Mouse (Mus musculus) heart, embryonic 11.5 days (tissue): ENCODE measurements around the gene Pced1b. TPM values are rescaled to one million over a fixed set of nuclear protein-coding genes. Genes with fewer than 3 reads are reported as not detected.

Source experiments
- ATAC-seq: fragments of 200-750 bp; cut with Nextera tagmentation; replicated peaks from 2 replicates; pipeline ENCODE4 v1.8.0; 2017; ENCODE audit warnings: moderate library complexity; ENCODE audit not compliant: insufficient number of reproducible peaks, low FRiP score, low TSS enrichment
- H3K27ac ChIP-seq: fragments of 300-500 bp; sonication (generic); 2 replicates; pipeline ENCODE4 v1.5.1; 2014; ENCODE audit warnings: mild to moderate bottlenecking, low read depth, low read length
- H3K27me3 ChIP-seq: fragments of 300-500 bp; sonication (generic); 2 replicates; pipeline ENCODE4 v1.6.1; 2014; ENCODE audit warnings: mild to moderate bottlenecking, low read length, mixed read lengths; ENCODE audit not compliant: control insufficient read depth, insufficient read depth
- H3K36me3 ChIP-seq: fragments of 300-500 bp; sonication (generic); 2 replicates; pipeline ENCODE4 v1.6.1; 2014; ENCODE audit warnings: mild to moderate bottlenecking, low read length, moderate library complexity, mixed read lengths; ENCODE audit not compliant: control insufficient read depth, insufficient read depth
- H3K4me1 ChIP-seq: fragments of 300-500 bp; sonication (generic); 2 replicates; pipeline ENCODE4 v1.6.1; 2014; ENCODE audit warnings: low read length; ENCODE audit not compliant: control insufficient read depth, insufficient read depth
- H3K4me2 ChIP-seq: fragments of 300-500 bp; sonication (generic); 2 replicates; pipeline ENCODE4 v1.6.1; 2014; ENCODE audit warnings: mild to moderate bottlenecking, moderate library complexity
- H3K4me3 ChIP-seq: fragments of 300-500 bp; sonication (generic); 2 replicates; pipeline ENCODE4 v1.5.1; 2014; ENCODE audit warnings: low read depth, low read length
- H3K9ac ChIP-seq: fragments of 300-500 bp; sonication (generic); 2 replicates; pipeline ENCODE4 v1.6.1; 2014; ENCODE audit warnings: mild to moderate bottlenecking, low read depth, low read length, moderate library complexity
- H3K9me3 ChIP-seq: fragments of 300-500 bp; sonication (generic); replicated peaks from 2 replicates; pipeline ENCODE4 v1.6.1; 2016; ENCODE audit warnings: low read length; ENCODE audit not compliant: control insufficient read depth
- WGBS: fragments of 180-500 bp; shearing (Covaris S2); extraction: QIAGEN DNeasy Blood & Tissue Kit; methylation state at CpG from one replicate; pipeline ENCODE4 v1.1.7; 2014; ENCODE audit not compliant: insufficient replicate concordance; 5-methylcytosine and 5-hydroxymethylcytosine counted together
- polyA plus RNA-seq: library from polyadenylated mRNA; unstranded; fragments of >200 nt; fragmentation: Nextera tagmentation; extraction: Ambion mirVana; gene quantifications from 2 replicates; pipeline ENCODE4 v1.2.1, GENCODE M21; 2014

The Pced1b gene
- polyA plus RNA-seq, 1 experiment from 2014 or later, result 3.4 TPM

GRCm38 (mm10) chr15:97259968-97260597 is 13.2 kb downstream of the Pced1b start:
- no peak overlapping the region for H3K4me3 ChIP-seq
- no peak overlapping the region for H3K27ac ChIP-seq
- no peaks in the 10 kb centered on the region for H3K9me3 ChIP-seq
- no peak for ATAC-seq
- H3K27me3 ChIP-seq, result no peaks in the 10 kb centered on the region
- no peaks in the 10 kb centered on the region for H3K36me3 ChIP-seq
- no peak overlapping the region for H3K9ac ChIP-seq
- no peak overlapping the region for H3K4me2 ChIP-seq
- H3K4me1 ChIP-seq, result no peaks in the 10 kb centered on the region
- 71% methylated on average over 11 of the region's 11 CpGs for WGBS

- H3K9ac ChIP-seq, result no peak overlapping the region
- H3K4me3 ChIP-seq, result no peak overlapping the region
- no peak overlapping the region for H3K4me2 ChIP-seq
- H3K4me1 ChIP-seq, result no peaks in the 10 kb centered on the region
- ATAC-seq, result no peak
- H3K27me3 ChIP-seq, result no peaks in the 10 kb centered on the region
- H3K36me3 ChIP-seq, result no peaks in the 10 kb centered on the region
- no peaks in the 10 kb centered on the region for H3K9me3 ChIP-seq
- no peak overlapping the region for H3K27ac ChIP-seq
- 67% methylated on average over 9 of the region's 9 CpGs for WGBS
Observed at GRCm38 (mm10) chr15:97262251-97262650, 15.3 kb downstream of the Pced1b start.

- Histone ChIP-seq H3K27ac (no peak overlapping the region), H3K27me3 (no peaks in the 10 kb centered on the region), H3K4me1 (no peaks in the 10 kb centered on the region), H3K9ac (no peak overlapping the region), H3K9me3 (no peaks in the 10 kb centered on the region), H3K36me3 (no peaks in the 10 kb centered on the region), H3K4me2 (no peak overlapping the region), H3K4me3 (no peak overlapping the region)
- no peak for ATAC-seq
- WGBS, result 68% methylated on average over 14 of the region's 14 CpGs
Observed at GRCm38 (mm10) chr15:97266236-97266845, 19.4 kb downstream of the Pced1b start.

- no peak overlapping the region for H3K4me2 ChIP-seq
- H3K27ac ChIP-seq, result no peak overlapping the region
- H3K27me3 ChIP-seq, result no peaks in the 10 kb centered on the region
- 52% methylated on average over 8 of the region's 8 CpGs for WGBS
- H3K9ac ChIP-seq, result no peak overlapping the region
- H3K4me1 ChIP-seq, result no peaks in the 10 kb centered on the region
- no peak overlapping the region for H3K4me3 ChIP-seq
- no peak for ATAC-seq
- H3K36me3 ChIP-seq, result no peaks in the 10 kb centered on the region
- H3K9me3 ChIP-seq, result no peaks in the 10 kb centered on the region
Observed at GRCm38 (mm10) chr15:97267094-97267695, 20.3 kb downstream of the Pced1b start.

- H3K9ac ChIP-seq, result no peak overlapping the region
- no peak for ATAC-seq
- no peak overlapping the region for H3K4me2 ChIP-seq
- no peaks in the 10 kb centered on the region for H3K36me3 ChIP-seq
- H3K4me3 ChIP-seq, result no peak overlapping the region
- H3K4me1 ChIP-seq, result no peaks in the 10 kb centered on the region
- no peaks in the 10 kb centered on the region for H3K9me3 ChIP-seq
- 49% methylated on average over 7 of the region's 7 CpGs for WGBS
- no peak overlapping the region for H3K27ac ChIP-seq
- no peaks in the 10 kb centered on the region for H3K27me3 ChIP-seq
Observed at GRCm38 (mm10) chr15:97271985-97272697, 25.2 kb downstream of the Pced1b start.

- H3K36me3 ChIP-seq, result no peaks in the 10 kb centered on the region
- no peaks in the 10 kb centered on the region for H3K27me3 ChIP-seq
- H3K4me2 ChIP-seq, result no peak overlapping the region
- H3K27ac ChIP-seq, result no peak overlapping the region
- H3K9ac ChIP-seq, result no peak overlapping the region
- WGBS, result 82% methylated on average over 3 of the region's 3 CpGs
- ATAC-seq, result no peak
- no peaks in the 10 kb centered on the region for H3K9me3 ChIP-seq
- H3K4me1 ChIP-seq, result no peaks in the 10 kb centered on the region
- H3K4me3 ChIP-seq, result no peak overlapping the region
Observed at GRCm38 (mm10) chr15:97272831-97273230, 25.9 kb downstream of the Pced1b start.

- 87% methylated on average over 12 of the region's 12 CpGs for WGBS
- Histone ChIP-seq H3K27ac (no peak overlapping the region), H3K4me3 (no peak overlapping the region)
Observed at GRCm38 (mm10) chr15:97275626-97276395, 28.9 kb downstream of the Pced1b start.

GRCm38 (mm10) chr15:97276660-97277153 is 29.8 kb downstream of the Pced1b start:
- 78% methylated on average over 20 of the region's 20 CpGs for WGBS
- no peak for ATAC-seq
- H3K9me3 ChIP-seq, result no peaks in the 10 kb centered on the region
- no peak overlapping the region for H3K4me2 ChIP-seq
- no peaks in the 10 kb centered on the region for H3K27me3 ChIP-seq
- no peak overlapping the region for H3K9ac ChIP-seq
- H3K27ac ChIP-seq, result no peak overlapping the region
- H3K4me1 ChIP-seq, result peaks cover 6% of the 10 kb centered on the region
- no peak overlapping the region for H3K4me3 ChIP-seq
- no peaks in the 10 kb centered on the region for H3K36me3 ChIP-seq

More at GRCm38 (mm10) chr15:97275626-97276395, 28.9 kb downstream of the Pced1b start:
- Histone ChIP-seq H3K9ac (no peak overlapping the region), H3K9me3 (no peaks in the 10 kb centered on the region), H3K27me3 (no peaks in the 10 kb centered on the region), H3K36me3 (no peaks in the 10 kb centered on the region), H3K4me1 (peaks cover 4% of the 10 kb centered on the region), H3K4me2 (no peak overlapping the region)
- no peak for ATAC-seq
